Mouse (Mus musculus) lung, postnatal 25 days (tissue): Measurements from ENCODE around the gene Pkd2l1.

Experiments used
- DNase-seq: peaks from one replicate; pipeline ENCODE4 v3.0.0; 2022; ENCODE audit warnings: low spot score

Pkd2l1 gene

DNA sequence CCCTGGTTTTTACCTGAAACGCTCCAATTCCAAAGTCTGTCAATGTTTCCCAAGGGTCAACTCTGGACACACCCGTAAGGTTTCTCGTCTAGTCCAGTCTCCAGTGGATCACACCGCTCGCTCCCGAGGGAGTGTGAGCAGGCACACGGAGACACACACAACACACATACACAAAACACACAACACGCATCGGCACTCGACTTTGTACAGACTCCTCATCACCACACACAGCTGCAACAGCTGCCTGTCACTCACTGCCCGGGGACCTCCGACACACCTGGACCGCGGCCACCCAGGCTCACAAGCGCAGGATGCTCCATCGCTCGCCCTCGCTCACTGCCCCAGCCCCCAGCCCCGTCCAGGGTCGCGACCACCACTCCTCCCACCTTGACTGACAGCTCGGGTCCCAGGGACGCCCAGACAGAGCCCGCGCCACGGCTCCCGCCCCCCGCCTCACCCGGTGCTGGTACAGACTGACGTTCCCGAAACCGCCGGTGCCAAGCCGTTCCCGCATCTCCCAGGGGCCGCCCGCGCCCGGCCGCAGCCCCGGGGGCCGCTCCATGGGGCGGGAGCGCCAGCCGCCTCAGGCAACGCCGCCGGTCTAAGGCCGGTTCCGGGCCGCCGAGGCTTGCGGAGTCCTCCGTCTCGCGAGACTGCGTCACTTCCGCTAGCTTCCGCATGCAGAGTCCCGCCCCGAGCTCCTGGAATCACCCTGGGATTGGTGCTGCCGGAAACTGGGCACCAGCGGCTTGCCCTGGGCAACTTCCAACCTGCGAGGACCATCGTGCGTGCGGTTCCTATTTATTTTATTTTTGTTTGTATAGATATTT, 85.2 kb downstream of the Pkd2l1 start, which contains the start of gene Chuk:
Chuk (minus strand) TSS at position 650 of the 830 bp plus-strand sequence.
- peak; percentile 98 for DNase-seq

- no peak for DNase-seq
Measured at GRCm38 (mm10) chr19:44104393-44104792, 87.8 kb downstream of the Pkd2l1 start.

DNA sequence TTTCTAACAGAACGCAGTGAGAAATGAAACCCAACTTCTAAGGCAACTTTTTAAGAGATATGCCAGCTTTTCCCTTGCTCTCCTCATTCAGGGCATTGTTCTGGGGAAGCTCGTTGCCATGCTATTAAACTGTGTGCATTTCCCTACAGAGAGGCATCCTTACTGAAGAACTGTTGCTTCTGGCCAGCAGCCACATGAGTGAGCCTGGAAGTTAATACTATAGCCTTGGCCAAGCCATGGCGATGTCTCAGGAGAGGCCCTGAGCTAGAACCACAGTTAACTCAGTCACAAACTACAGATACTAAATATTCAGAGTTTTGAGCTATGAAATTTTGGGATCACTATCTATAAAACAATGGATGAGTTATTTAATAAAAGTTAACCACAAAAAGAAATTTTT, 89.2 kb downstream of the Pkd2l1 start:
- no peak for DNase-seq

DNA sequence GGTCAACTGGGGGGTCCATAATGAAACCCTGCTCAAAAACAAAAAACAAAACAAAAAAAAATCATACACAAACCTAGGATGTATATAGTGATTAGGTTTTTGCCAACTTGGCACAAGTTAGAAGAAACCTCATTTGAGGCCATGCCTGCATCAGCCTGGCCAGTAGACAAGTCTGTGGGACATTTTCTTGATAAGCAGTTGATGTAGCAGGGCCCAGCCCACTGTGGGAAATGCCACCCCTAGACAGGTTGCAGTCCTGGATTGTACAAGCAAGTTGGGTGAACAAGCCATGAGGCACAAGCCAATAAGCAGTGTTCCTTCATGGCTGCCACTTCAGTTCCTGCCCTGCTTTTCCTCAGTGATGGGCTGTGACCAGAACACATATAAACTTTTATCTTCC, 91.4 kb downstream of the Pkd2l1 start:
- no peak for DNase-seq
